Mouse (Mus musculus) liver, embryonic 11.5 days (tissue): ENCODE measurements around the gene Tm7sf3. TPM values are rescaled to one million over a fixed set of nuclear protein-coding genes. Genes with fewer than 3 reads are reported as not detected.
A peak's percentile ranks its signal among the peaks of the same experiment; 100 is the strongest.

Experiments used
- ATAC-seq: fragments of 200-750 bp; cut with Nextera tagmentation; replicated peaks from 2 replicates; pipeline ENCODE4 v1.8.0; 2017; ENCODE audit warnings: moderate number of reproducible peaks, mild to moderate bottlenecking, moderate TSS enrichment, moderate library complexity; ENCODE audit not compliant: low FRiP score
- DNase-seq: peaks from one replicate; pipeline ENCODE4 v3.0.0-alpha.2; 2017; ENCODE audit warnings: low spot score
- H3K27ac ChIP-seq: fragments of 300-500 bp; sonication (generic); 2 replicates; pipeline ENCODE4 v1.5.1; 2014; ENCODE audit warnings: mild to moderate bottlenecking, low read depth, low read length, control low read depth
- H3K27me3 ChIP-seq: fragments of 300-500 bp; sonication (generic); replicated peaks from 2 replicates; pipeline ENCODE4 v1.6.1; 2014; ENCODE audit warnings: low read length, mixed read lengths; ENCODE audit not compliant: control insufficient read depth, insufficient read depth
- H3K36me3 ChIP-seq: fragments of 300-500 bp; sonication (generic); 2 replicates; pipeline ENCODE4 v1.6.1; 2014; ENCODE audit warnings: mild to moderate bottlenecking, low read length, moderate library complexity, mixed read lengths; ENCODE audit not compliant: control insufficient read depth, insufficient read depth
- H3K4me1 ChIP-seq: fragments of 300-500 bp; sonication (generic); replicated peaks from 2 replicates; pipeline ENCODE4 v1.6.1; 2014; ENCODE audit warnings: low read length, mixed read lengths; ENCODE audit not compliant: control insufficient read depth, insufficient read depth
- H3K4me2 ChIP-seq: fragments of 300-500 bp; sonication (generic); 2 replicates; pipeline ENCODE4 v1.6.1; 2014; ENCODE audit warnings: mild to moderate bottlenecking, control low read depth, moderate library complexity
- H3K4me3 ChIP-seq: fragments of 300-500 bp; sonication (generic); 2 replicates; pipeline ENCODE4 v1.5.1; 2014; ENCODE audit warnings: low read depth, low read length, control low read depth
- H3K9ac ChIP-seq: fragments of 300-500 bp; sonication (generic); 2 replicates; pipeline ENCODE4 v1.6.1; 2014; ENCODE audit warnings: low read depth, low read length, control low read depth
- H3K9me3 ChIP-seq: fragments of 300-500 bp; sonication (generic); 2 replicates; pipeline ENCODE4 v1.6.1; 2016; ENCODE audit warnings: low read length, inconsistent platforms, mixed read lengths; ENCODE audit not compliant: control insufficient read depth
- WGBS: fragments of 180-500 bp; shearing (Covaris S2); extraction: QIAGEN DNeasy Blood & Tissue Kit; methylation state at CpG from one replicate; pipeline ENCODE4 v1.1.7; 2014; 5-methylcytosine and 5-hydroxymethylcytosine counted together
- polyA plus RNA-seq: library from polyadenylated mRNA; unstranded; fragments of >200 nt; fragmentation: Nextera tagmentation; extraction: Ambion mirVana; gene quantifications from 2 replicates; pipeline ENCODE4 v1.2.1, GENCODE M21; 2014

Gene Tm7sf3
- polyA plus RNA-seq, 1 experiment from 2014 or later, result 47.7 TPM

DNA sequence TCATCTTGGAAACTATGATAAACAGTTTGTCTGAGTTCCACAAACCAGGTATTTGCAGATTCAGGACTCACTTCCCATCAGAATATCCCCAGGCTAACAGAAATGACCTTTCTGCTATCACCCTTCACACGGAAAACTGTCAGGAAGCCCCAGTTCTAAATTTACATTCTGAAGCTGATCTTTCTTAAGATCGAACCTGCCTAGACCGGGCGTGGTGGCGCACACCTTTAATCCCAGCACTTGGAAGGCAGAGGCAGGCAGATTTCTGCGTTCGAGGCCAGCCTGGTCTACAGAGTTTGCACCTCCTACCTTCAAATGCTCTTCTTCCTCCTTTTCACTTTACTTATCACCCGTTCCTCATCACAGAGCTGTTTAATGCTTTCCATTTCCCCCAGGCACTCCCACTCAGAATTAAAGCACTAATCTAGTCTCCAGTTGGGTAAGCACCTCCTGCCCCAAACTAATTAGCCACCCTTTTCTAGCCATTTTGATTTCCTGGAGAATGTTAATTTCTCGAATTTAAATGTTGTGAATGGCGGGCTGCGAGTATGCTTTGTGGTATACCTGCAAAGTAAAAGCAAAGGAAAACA lies 908 bp downstream of the Tm7sf3 start:
- 53% methylated on average over 11 of the region's 11 CpGs for WGBS
- H3K36me3 ChIP-seq, result no peaks in the 10 kb centered on the region
- peak overlapping the region; percentile 2; the same call in 1 of the 2 replicates for H3K27ac ChIP-seq
- H3K4me1 ChIP-seq, result peaks cover 14% of the 10 kb centered on the region
- peak overlapping the region; percentile 44 for H3K9ac ChIP-seq
- peak overlapping the region; percentile 65 for H3K4me2 ChIP-seq
- no peaks in the 10 kb centered on the region for H3K27me3 ChIP-seq
- DNase-seq (no peak), ATAC-seq (peak; percentile 3; the same call in 1 of the 2 replicates)
- H3K9me3 ChIP-seq, result no peaks in the 10 kb centered on the region
- H3K4me3 ChIP-seq, result peak overlapping the region; percentile 80

DNA sequence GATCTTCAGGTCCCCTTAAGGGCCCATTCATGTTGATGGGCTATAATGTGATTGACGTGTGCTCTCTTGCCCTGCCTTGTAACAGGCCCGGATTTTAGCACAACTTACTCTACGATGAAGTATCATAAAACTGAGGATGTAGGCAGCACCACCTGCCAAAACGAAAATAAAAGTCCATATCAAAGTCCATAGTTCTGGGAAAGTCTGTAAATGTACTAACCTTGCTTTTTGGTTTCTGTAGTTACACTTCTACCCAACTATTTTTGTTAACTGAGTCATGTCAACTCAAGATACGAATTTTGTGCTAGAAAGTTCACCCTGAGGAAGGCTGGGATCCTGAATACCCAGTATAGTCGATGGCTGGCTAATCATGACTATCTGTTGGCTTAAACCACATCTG lies 1.6 kb downstream of the Tm7sf3 start:
- Histone ChIP-seq H3K4me2 (no peak overlapping the region), H3K36me3 (no peaks in the 10 kb centered on the region), H3K9ac (no peak overlapping the region), H3K4me3 (no peak overlapping the region), H3K27me3 (no peaks in the 10 kb centered on the region), H3K9me3 (no peaks in the 10 kb centered on the region), H3K4me1 (peaks cover 14% of the 10 kb centered on the region), H3K27ac (no peak overlapping the region)
- 72% methylated on average over 6 of the region's 6 CpGs for WGBS
- ATAC-seq (no peak), DNase-seq (no peak)

GRCm38 (mm10) chr6:146640068-146640965 lies 2.3 kb downstream of the Tm7sf3 start:
- no peak overlapping the region for H3K9ac ChIP-seq
- H3K27ac ChIP-seq, result no peak overlapping the region
- WGBS, result 68% methylated on average over 7 of the region's 7 CpGs
- no peaks in the 10 kb centered on the region for H3K36me3 ChIP-seq
- no peaks in the 10 kb centered on the region for H3K9me3 ChIP-seq
- peaks cover 14% of the 10 kb centered on the region for H3K4me1 ChIP-seq
- H3K4me2 ChIP-seq, result no peak overlapping the region
- DNase-seq (no peak), ATAC-seq (no peak)
- H3K4me3 ChIP-seq, result no peak overlapping the region
- no peaks in the 10 kb centered on the region for H3K27me3 ChIP-seq

GRCm38 (mm10) chr6:146636482-146636881 lies 6.1 kb downstream of the Tm7sf3 start:
- H3K36me3 ChIP-seq, result no peaks in the 10 kb centered on the region
- ATAC-seq (no peak), DNase-seq (no peak)
- peaks cover 21% of the 10 kb centered on the region for H3K4me1 ChIP-seq
- no peak overlapping the region for H3K9ac ChIP-seq
- H3K27me3 ChIP-seq, result no peaks in the 10 kb centered on the region
- H3K9me3 ChIP-seq, result no peaks in the 10 kb centered on the region
- H3K27ac ChIP-seq, result no peak overlapping the region
- H3K4me2 ChIP-seq, result no peak overlapping the region
- WGBS, result 85% methylated on average over 5 of the region's 5 CpGs
- no peak overlapping the region for H3K4me3 ChIP-seq

- Histone ChIP-seq H3K4me2 (peak overlapping the region; percentile 77), H3K27me3 (no peaks in the 10 kb centered on the region), H3K4me1 (peaks cover 30% of the 10 kb centered on the region), H3K36me3 (no peaks in the 10 kb centered on the region), H3K4me3 (peak overlapping the region; percentile 86), H3K9ac (peak overlapping the region; percentile 83; the same call in 1 of the 2 replicates), H3K9me3 (no peaks in the 10 kb centered on the region), H3K27ac (peak overlapping the region; percentile 86; the same call in 1 of the 2 replicates)
- DNase-seq (no peak), ATAC-seq (no peak)
- WGBS, result 65% methylated on average over 4 of the region's 4 CpGs
Observed at GRCm38 (mm10) chr6:146634759-146635606, 7.6 kb downstream of the Tm7sf3 start.

- Histone ChIP-seq H3K9me3 (no peaks in the 10 kb centered on the region), H3K4me1 (peaks cover 30% of the 10 kb centered on the region), H3K36me3 (no peaks in the 10 kb centered on the region), H3K27ac (peak overlapping the region; percentile 86), H3K27me3 (no peaks in the 10 kb centered on the region), H3K4me2 (peak overlapping the region; percentile 77), H3K9ac (peak overlapping the region; percentile 83), H3K4me3 (peak overlapping the region; percentile 86)
- ATAC-seq (peak; percentile 83), DNase-seq (peak; percentile 82)
- WGBS, result under 1% methylated on average over 81 of the region's 82 CpGs
Observed at GRCm38 (mm10) chr6:146634015-146634722, 8.5 kb downstream of the Tm7sf3 start.

DNA sequence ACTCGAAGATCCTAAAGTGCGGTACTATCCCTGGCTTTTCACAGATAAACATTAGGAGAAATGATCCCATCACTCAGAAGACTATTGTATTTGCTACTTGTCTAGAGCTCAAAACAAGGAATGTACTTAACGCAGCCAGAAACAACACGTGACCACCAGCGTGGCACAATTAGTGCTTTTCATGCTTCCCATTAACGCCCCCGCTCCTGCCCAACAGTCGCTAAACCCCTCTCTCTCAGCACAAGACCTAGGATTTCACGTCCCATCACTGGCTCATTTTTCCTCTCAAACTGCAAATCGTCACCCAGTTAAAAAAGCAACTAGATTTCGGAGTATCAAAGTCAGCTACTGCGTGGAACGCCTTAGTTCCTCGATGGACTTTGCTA lies 9.0 kb downstream of the Tm7sf3 start:
- peak overlapping the region; percentile 83 for H3K9ac ChIP-seq
- H3K27ac ChIP-seq, result peak overlapping the region; percentile 86
- peaks cover 30% of the 10 kb centered on the region for H3K4me1 ChIP-seq
- ATAC-seq (no peak), DNase-seq (no peak)
- peak overlapping the region; percentile 86 for H3K4me3 ChIP-seq
- no peaks in the 10 kb centered on the region for H3K9me3 ChIP-seq
- no peaks in the 10 kb centered on the region for H3K36me3 ChIP-seq
- H3K4me2 ChIP-seq, result peak overlapping the region; percentile 77
- no peaks in the 10 kb centered on the region for H3K27me3 ChIP-seq
- WGBS, result 14% methylated on average over 14 of the region's 14 CpGs

- Histone ChIP-seq H3K9ac (peak overlapping the region; percentile 83), H3K9me3 (no peaks in the 10 kb centered on the region), H3K36me3 (no peaks in the 10 kb centered on the region), H3K27ac (peak overlapping the region; percentile 86), H3K27me3 (no peaks in the 10 kb centered on the region), H3K4me3 (peak overlapping the region; percentile 86), H3K4me2 (peak overlapping the region; percentile 77), H3K4me1 (peaks cover 30% of the 10 kb centered on the region)
- no peak for ATAC-seq
- DNase-seq, result no peak
- WGBS, result 47% methylated on average over 8 of the region's 8 CpGs
Observed at GRCm38 (mm10) chr6:146633097-146633496, 9.5 kb downstream of the Tm7sf3 start.
